ENCODE assay signal across 22 mouse cellular contexts in the genomic region with DNA sequence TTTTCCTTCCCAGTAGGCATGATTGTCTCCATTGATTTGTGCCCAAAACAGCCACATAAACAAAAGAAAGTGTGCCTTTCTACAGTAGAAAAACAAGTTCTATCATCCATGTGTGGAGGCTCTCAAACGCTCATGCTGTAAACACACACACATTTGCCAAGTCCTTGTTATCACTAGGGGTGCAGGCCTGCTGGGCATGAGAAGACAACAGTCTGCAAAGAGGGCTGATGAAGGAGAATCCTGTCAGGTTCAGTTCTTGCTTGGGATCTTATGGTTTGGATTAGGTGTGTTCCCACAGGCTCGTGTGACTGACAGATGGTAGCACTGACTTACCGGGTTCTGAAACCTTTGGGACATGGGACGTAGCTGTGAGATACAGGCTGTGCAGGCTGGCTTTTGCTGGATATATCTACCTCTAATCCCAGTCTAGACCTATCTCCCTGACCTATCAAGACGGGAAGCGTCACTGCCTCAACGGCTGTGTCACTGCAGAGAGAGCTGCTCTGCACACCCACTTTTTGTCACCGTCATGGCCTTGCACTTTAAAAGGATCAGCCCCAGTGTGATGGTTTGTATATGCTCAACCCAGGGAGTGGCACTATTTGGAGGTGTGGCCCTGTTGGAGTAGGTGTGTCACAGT. TPM values are rescaled to one million over a fixed set of nuclear protein-coding genes. Genes with fewer than 3 reads are reported as not detected.
"Had no signal": no experiment of that assay in that cellular context is flagged by ENCODE, and none has a peak within 500 bp of the region (broad histone marks: within the 10 kb centered on the region; RNA-seq: fewer than 3 reads in every experiment).

No protein-coding gene starts in this region.

- H3K9ac ChIP-seq: limb, embryonic 13.5 days; liver, embryonic 15.5 days; midbrain, embryonic 12.5 days; neural tube, embryonic 13.5 days; stomach, embryonic 15.5 days had no signal

- H3K9me3 ChIP-seq: limb, embryonic 10.5 days; limb, embryonic 13.5 days; liver, embryonic 15.5 days; megakaryocyte, embryonic 14.5 days; midbrain, embryonic 12.5 days; neural tube, embryonic 13.5 days; stomach, embryonic 15.5 days had no signal

- H3K36me3 ChIP-seq: limb, embryonic 10.5 days; limb, embryonic 13.5 days; liver, embryonic 15.5 days; midbrain, embryonic 12.5 days; neural tube, embryonic 13.5 days; stomach, embryonic 15.5 days had no signal

- DNase-seq: kidney, adult 18-20 months; kidney, adult 9 months; kidney, postnatal 14 days; kidney, postnatal 4 days; lung, adult 2 months; retina, postnatal 1 day; right cerebral cortex, postnatal 25 days; spleen, adult 18-20 months; thymus, postnatal 25 days had no signal

- H3K4me3 ChIP-seq: limb, embryonic 10.5 days; limb, embryonic 13.5 days; liver, embryonic 15.5 days; megakaryocyte, embryonic 14.5 days; midbrain, embryonic 12.5 days; myocyte; neural tube, embryonic 13.5 days; stomach, embryonic 15.5 days had no signal

- H3K4me1 ChIP-seq: limb, embryonic 13.5 days; liver, embryonic 15.5 days; megakaryocyte, embryonic 14.5 days; neural tube, embryonic 13.5 days; stomach, embryonic 15.5 days had no signal

- H3K4me2 ChIP-seq: limb, embryonic 13.5 days; liver, embryonic 15.5 days; midbrain, embryonic 12.5 days; neural tube, embryonic 13.5 days; stomach, embryonic 15.5 days had no signal

- ATAC-seq: intestine, embryonic 16.5 days; midbrain, embryonic 16.5 days had no signal

- H3K27me3 ChIP-seq: stomach, embryonic 15.5 days had no signal

- H3K27ac ChIP-seq: limb, embryonic 10.5 days; limb, embryonic 13.5 days; liver, embryonic 15.5 days; macrophage; midbrain, embryonic 12.5 days; neural tube, embryonic 13.5 days; stomach, embryonic 15.5 days had no signal

RNA-seq across cellular contexts. Expression of gene Dpysl5, which starts 10.9 kb away (rescaled TPM):
- total RNA-seq: liver, adult 2 months; neutrophil, adult 5-6 weeks had no signal
- polyA plus RNA-seq: macrophage had no signal
